Mouse (Mus musculus) ES-Bruce4 (cell line): ENCODE data around the gene Cmtm3.

Experiments used
- CTCF ChIP-seq: IDR thresholded peaks from one replicate; pipeline ENCODE4 v1.8.1; 2011; ENCODE audit warnings: low read depth, low read length
- EP300 ChIP-seq: IDR thresholded peaks from 2 replicates; pipeline ENCODE4 v1.6.1; 2011; ENCODE audit warnings: low read depth, low read length; ENCODE audit not compliant: insufficient read depth
- POLR2A ChIP-seq: IDR thresholded peaks from one replicate; pipeline ENCODE4 v1.8.1; 2011; ENCODE audit warnings: low read length; ENCODE audit not compliant: insufficient read depth

- no peak for TF ChIP-seq CTCF
- TF ChIP-seq EP300: no peak
- TF ChIP-seq POLR2A: no peak
Measured at GRCm38 (mm10) chr8:104395703-104396357, 56.6 kb downstream of the Cmtm3 start, which contains the start of gene Cmtm4.
